Mouse (Mus musculus) heart, embryonic 14.5 days (tissue): ENCODE measurements around the gene Thra. TPM values are rescaled to one million over a fixed set of nuclear protein-coding genes. Genes with fewer than 3 reads are reported as not detected.

Experiments used
- ATAC-seq: fragments of 200-750 bp; cut with Nextera tagmentation; 2 replicates; pipeline ENCODE4 v1.8.0; 2017; ENCODE audit warnings: low read depth, moderate TSS enrichment; ENCODE audit not compliant: insufficient number of reproducible peaks, insufficient read depth, low FRiP score
- H3K27ac ChIP-seq, 2 experiments: fragments of 200-500 bp in 1 of 2; fragments of 300-500 bp in 1 of 2; sonication (generic) in 1 of 2; replicated peaks in 1 of 2; 2 replicates each; pipeline ENCODE4 v1.5.1; 2012 to 2014; ENCODE audit warnings: low read depth in 2 of 2, low read length in 2 of 2, control low read depth in 1 of 2, mild to moderate bottlenecking in 1 of 2, mixed read lengths in 1 of 2; ENCODE audit not compliant: control insufficient read depth in 1 of 2, insufficient read depth in 1 of 2
- H3K27me3 ChIP-seq: fragments of 300-500 bp; sonication (generic); 2 replicates; pipeline ENCODE4 v1.6.1; 2014; ENCODE audit warnings: mild to moderate bottlenecking, low read length, control low read depth; ENCODE audit not compliant: control insufficient read depth, insufficient read depth
- H3K36me3 ChIP-seq: fragments of 300-500 bp; sonication (generic); 2 replicates; pipeline ENCODE4 v1.6.1; 2014; ENCODE audit warnings: mild to moderate bottlenecking, control low read depth, low read length, mixed read lengths; ENCODE audit not compliant: control insufficient read depth, insufficient read depth
- H3K4me1 ChIP-seq, 2 experiments: fragments of 200-500 bp in 1 of 2; fragments of 300-500 bp in 1 of 2; sonication (generic) in 1 of 2; 2 replicates each; pipeline ENCODE4 v1.6.1; 2012 to 2014; ENCODE audit warnings: low read length in 2 of 2, control low read depth in 1 of 2, mixed read lengths in 1 of 2; ENCODE audit not compliant: control insufficient read depth in 2 of 2, insufficient read depth in 2 of 2
- H3K4me2 ChIP-seq: fragments of 300-500 bp; sonication (generic); 2 replicates; pipeline ENCODE4 v1.6.1; 2014; ENCODE audit warnings: mild to moderate bottlenecking, low read length
- H3K4me3 ChIP-seq, 2 experiments: fragments of 200-500 bp in 1 of 2; fragments of 300-500 bp in 1 of 2; sonication (generic) in 1 of 2; 2 replicates each; pipeline ENCODE4 v1.5.1; 2012 to 2014; ENCODE audit warnings: low read length in 2 of 2, mild to moderate bottlenecking in 2 of 2, control low read depth in 1 of 2, low read depth in 1 of 2, moderate library complexity in 1 of 2; ENCODE audit not compliant: control insufficient read depth in 1 of 2, insufficient read depth in 1 of 2
- H3K9ac ChIP-seq: fragments of 300-500 bp; sonication (generic); 2 replicates; pipeline ENCODE4 v1.6.1; 2014; ENCODE audit warnings: mild to moderate bottlenecking, low read length
- H3K9me3 ChIP-seq: fragments of 300-500 bp; sonication (generic); 2 replicates; pipeline ENCODE4 v1.6.1; 2016; ENCODE audit warnings: low read length, control low read depth; ENCODE audit not compliant: control insufficient read depth
- WGBS: fragments of 180-500 bp; shearing (Covaris S2); extraction: QIAGEN DNeasy Blood & Tissue Kit; methylation state at CpG from one replicate; pipeline ENCODE4 v1.1.7; 2014; 5-methylcytosine and 5-hydroxymethylcytosine counted together
- polyA plus RNA-seq: library from polyadenylated mRNA; unstranded; fragments of >200 nt; fragmentation: Nextera tagmentation; extraction: Ambion mirVana; gene quantifications from 2 replicates; pipeline ENCODE4 v1.2.1, GENCODE M21; 2014

Thra gene
- 45.3 and 55.6 TPM in 2 replicates for polyA plus RNA-seq

DNA sequence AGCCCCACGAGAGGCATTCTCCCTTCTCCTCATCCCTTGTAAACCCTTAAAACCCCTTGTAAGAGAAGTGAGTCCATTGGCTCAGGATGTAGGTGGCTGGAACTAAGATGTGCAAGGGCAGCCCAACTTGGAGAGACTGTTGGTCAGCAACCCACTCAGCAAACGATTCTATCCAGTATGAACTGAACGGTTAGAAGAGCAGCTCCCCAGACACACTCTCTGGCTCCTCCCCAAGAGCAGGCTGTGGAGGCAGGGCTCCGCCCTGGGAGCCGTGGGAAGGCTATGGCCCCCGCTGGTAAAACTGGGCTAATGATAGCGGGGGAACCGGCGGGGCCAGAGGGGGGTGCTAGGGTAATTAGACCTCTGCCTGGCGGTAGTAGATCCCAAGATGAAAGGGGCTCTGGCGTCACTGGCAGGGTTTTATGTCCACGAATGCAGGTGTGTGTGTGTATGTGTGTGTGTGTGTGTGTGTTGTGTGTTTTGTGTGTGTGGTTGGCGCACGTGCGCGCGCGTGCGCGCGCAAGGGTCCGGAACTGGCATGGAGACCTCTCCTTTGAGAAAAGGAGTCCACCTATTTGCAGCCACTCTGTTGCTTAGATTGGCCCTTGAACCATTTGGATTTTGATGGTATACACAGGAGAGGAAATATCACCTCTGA is at the start of gene Thra:
TSS of gene Thra (plus strand) at position 246 of the 658 bp plus-strand sequence.
- no peaks in the 10 kb centered on the region for H3K9me3 ChIP-seq
- no peaks in the 10 kb centered on the region for H3K27me3 ChIP-seq
- H3K4me2 ChIP-seq: peak within 1 kb of the TSS; percentile 73
- peak within 1 kb of the TSS; percentile 91 to 98 for H3K27ac ChIP-seq
- WGBS: under 1% methylated on average over 22 of the region's 22 CpGs
- peak within 1 kb of the TSS; percentile 98 for H3K9ac ChIP-seq
- no peaks in the 10 kb centered on the region for H3K36me3 ChIP-seq
- peak; percentile 59 for ATAC-seq
- peaks cover 27 to 48% of the 10 kb centered on the region in 2 experiments for H3K4me1 ChIP-seq
- H3K4me3 ChIP-seq: peak within 1 kb of the TSS; percentile 51 to 93

DNA sequence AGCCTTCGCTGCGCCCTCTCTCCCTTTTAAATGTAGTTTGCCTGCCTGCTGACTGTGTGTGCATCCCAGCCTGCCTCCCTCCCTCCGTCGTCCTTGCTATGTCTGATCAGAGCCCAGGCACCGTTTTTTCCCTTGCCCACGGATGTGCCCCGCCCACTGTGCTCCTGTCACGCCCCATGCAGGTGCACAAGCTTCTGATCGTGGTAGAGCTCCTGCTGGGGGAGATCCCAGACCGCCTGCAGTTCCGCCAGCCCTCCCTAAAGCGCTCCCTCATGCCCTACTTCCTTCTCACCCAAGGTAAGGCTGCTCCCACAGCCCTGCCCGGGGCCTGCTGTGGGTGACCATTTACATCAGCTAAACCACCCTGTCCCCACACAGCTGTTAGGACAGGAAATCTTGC is 47.2 kb upstream of the Thra start:
- Histone ChIP-seq H3K9me3 (no peaks in the 10 kb centered on the region), H3K4me1 (no peaks in the 10 kb centered on the region; a peak in 2 of 4 replicates), H3K27me3 (no peaks in the 10 kb centered on the region), H3K4me2 (no peak overlapping the region), H3K9ac (no peak overlapping the region), H3K27ac (no peak overlapping the region), H3K4me3 (no peak overlapping the region), H3K36me3 (peaks cover 84% of the 10 kb centered on the region)
- ATAC-seq: no peak
- WGBS: 79% methylated on average over 13 of the region's 13 CpGs

DNA sequence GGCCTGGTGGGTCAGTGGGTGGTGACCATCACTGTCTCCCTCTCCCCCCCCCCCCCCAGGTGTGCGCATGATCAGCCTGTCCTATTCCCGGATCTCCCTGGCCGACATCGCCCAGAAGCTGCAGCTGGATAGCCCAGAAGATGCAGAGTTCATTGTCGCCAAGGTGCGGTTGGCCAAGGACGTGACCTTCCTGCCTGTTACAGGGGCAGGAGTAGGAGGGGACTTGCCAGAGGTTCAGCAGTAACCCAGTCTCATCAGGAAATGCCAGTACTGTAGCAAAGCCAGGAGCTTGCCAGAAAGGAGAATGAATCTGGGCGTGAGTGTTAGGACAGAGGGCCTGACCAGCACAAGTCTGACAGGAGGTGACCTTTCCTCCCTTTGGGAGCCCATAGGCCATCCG is 46.7 kb upstream of the Thra start:
- no peak overlapping the region for H3K27ac ChIP-seq
- H3K9me3 ChIP-seq: no peaks in the 10 kb centered on the region
- no peak overlapping the region for H3K9ac ChIP-seq
- 80% methylated on average over 9 of the region's 9 CpGs for WGBS
- peaks cover 80% of the 10 kb centered on the region for H3K36me3 ChIP-seq
- no peak for ATAC-seq
- H3K4me3 ChIP-seq: no peak overlapping the region
- no peaks in the 10 kb centered on the region; a peak in 2 of 4 replicates for H3K4me1 ChIP-seq
- no peak overlapping the region for H3K4me2 ChIP-seq
- no peaks in the 10 kb centered on the region for H3K27me3 ChIP-seq

DNA sequence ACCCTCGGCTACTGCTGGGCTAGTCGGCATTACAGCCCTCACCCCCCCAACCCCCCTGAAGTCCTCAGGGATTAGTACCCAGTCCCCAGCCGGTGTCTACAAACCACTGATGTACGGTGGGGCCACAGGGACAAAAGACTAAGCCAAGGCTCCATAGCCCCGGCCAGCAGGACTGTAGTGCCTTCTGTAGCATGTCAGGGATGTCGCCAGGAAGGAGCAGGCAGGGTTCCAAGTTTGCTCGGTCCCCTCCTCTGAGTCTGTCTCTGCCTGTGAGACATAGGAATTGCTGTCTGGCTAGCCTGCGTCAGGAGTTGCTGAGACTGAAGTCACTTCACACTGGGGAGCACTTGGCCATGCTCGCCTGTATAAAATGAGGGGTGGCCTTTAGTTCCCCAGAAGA is 46.1 kb upstream of the Thra start:
- H3K27ac ChIP-seq: no peak overlapping the region
- no peak for ATAC-seq
- 55% methylated on average over 9 of the region's 9 CpGs for WGBS
- no peak overlapping the region for H3K9ac ChIP-seq
- no peaks in the 10 kb centered on the region; a peak in 2 of 4 replicates for H3K4me1 ChIP-seq
- no peaks in the 10 kb centered on the region for H3K27me3 ChIP-seq
- peaks cover 77% of the 10 kb centered on the region for H3K36me3 ChIP-seq
- no peak overlapping the region for H3K4me2 ChIP-seq
- no peak overlapping the region for H3K4me3 ChIP-seq
- no peaks in the 10 kb centered on the region for H3K9me3 ChIP-seq

DNA sequence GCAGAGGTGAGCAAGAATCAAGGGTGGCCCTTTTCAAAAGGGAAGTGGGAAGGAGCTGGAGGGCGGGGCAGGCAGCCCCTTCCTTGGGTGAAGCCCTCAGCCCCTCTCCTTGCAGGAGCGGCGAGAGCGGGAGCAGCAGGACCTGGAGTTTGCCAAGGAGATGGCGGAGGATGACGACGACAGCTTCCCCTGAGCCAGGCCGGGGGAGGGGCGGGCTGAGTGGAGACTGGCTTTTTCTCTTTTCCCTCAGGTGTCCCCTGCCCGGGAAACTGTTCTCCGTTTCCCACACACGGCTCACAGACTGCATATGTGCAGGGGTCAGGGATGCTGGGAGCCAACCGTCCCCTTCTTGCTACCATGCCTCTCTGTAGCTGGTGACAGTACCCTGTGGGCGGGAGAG is 45.0 kb upstream of the Thra start:
- Histone ChIP-seq H3K9ac (no peak overlapping the region), H3K4me3 (no peak overlapping the region), H3K4me1 (peaks cover 0 to 4% of the 10 kb centered on the region in 2 experiments; a peak in 3 of 4 replicates), H3K27ac (no peak overlapping the region), H3K27me3 (no peaks in the 10 kb centered on the region), H3K4me2 (no peak overlapping the region), H3K36me3 (peaks cover 66% of the 10 kb centered on the region), H3K9me3 (no peaks in the 10 kb centered on the region)
- ATAC-seq: no peak
- WGBS: 74% methylated on average over 14 of the region's 14 CpGs

DNA sequence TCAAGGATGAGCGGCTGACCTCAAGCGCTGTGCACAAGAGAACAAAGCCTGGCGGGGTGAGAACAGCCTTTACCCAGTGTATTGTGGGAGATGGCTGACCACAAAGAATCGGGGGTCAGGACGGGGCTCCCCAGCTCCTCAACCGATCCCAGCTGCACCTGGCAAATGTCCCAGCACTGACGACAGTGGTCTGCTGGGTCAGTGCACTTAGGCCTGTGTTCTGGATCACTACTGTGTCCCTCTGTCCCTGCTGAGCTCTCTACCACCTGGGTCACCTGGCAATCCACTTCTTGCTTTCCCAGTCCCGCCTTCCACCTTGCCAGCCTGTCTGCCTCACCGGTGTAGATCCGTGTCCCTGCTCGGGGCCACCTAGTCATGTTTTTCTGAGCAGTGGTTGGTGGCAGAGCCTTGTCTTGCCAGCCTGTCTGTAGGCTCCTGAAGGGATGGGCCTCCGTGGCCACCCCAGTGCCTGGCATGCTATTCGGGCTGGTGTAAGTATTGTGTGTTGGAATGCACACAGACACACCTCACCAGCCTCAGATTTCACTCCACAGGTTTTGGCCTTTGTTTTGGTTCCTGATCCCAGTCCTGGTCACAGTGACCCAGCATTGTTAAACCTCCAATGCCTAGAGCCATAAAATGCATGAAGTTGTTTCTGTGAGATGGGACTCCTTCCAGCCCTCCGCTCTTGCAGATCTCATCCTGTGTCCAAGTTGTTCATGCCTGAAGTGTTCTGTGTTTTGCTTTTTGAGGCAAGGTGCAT is 43.8 kb upstream of the Thra start:
- H3K27ac ChIP-seq: no peak overlapping the region
- H3K36me3 ChIP-seq: peaks cover 53% of the 10 kb centered on the region
- H3K9me3 ChIP-seq: no peaks in the 10 kb centered on the region
- H3K27me3 ChIP-seq: no peaks in the 10 kb centered on the region
- no peak overlapping the region for H3K4me2 ChIP-seq
- no peak overlapping the region for H3K9ac ChIP-seq
- peaks cover 0 to 7% of the 10 kb centered on the region in 2 experiments; a peak in 3 of 4 replicates for H3K4me1 ChIP-seq
- WGBS: 76% methylated on average over 14 of the region's 14 CpGs
- H3K4me3 ChIP-seq: no peak overlapping the region
- no peak for ATAC-seq

DNA sequence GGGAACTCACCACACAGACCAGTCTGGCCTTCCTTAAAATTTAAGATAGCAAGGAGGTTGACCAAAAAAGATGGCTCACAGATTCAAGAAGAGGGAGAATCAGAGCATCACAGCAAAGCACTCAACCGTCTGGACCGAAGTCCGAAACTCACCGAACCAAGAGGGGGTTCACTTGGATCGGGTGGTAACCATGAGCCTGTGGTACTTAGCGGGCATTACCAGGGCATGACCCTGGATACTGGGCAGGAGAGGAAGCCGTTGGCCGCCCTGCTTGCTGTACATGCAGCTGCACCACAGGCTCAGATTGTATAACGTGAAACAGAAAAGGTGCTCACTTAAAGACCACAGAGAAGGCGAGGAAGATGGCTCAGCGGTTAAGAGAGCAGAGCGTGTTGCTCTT is 43.2 kb upstream of the Thra start:
- Histone ChIP-seq H3K4me3 (no peak overlapping the region), H3K36me3 (peaks cover 47% of the 10 kb centered on the region), H3K4me2 (no peak overlapping the region), H3K4me1 (peaks cover 0 to 7% of the 10 kb centered on the region in 2 experiments; a peak in 3 of 4 replicates), H3K27me3 (no peaks in the 10 kb centered on the region), H3K27ac (no peak overlapping the region), H3K9ac (no peak overlapping the region), H3K9me3 (no peaks in the 10 kb centered on the region)
- no peak for ATAC-seq
- WGBS: 89% methylated on average over 12 of the region's 12 CpGs
